Mouse (Mus musculus): ENCODE data around the gene Ptges.

- no peak for TF ChIP-seq CTCF (IDR thresholded peaks at IDR 0.05; ENCODE audit: low read depth, low read length)
- TF ChIP-seq GATA1 (IDR thresholded peaks at IDR 0.05; ENCODE audit: borderline replicate concordance, low read length), result no peak
- TF ChIP-seq POLR2AphosphoS5 (IDR thresholded peaks at IDR 0.05; ENCODE audit: insufficient replicate concordance, low read depth, low read length), result no peak
- no peak for TF ChIP-seq TAL1 (conservative IDR thresholded peaks at IDR 0.05; ENCODE audit: low read depth, low read length)
- no peak for TF ChIP-seq GATA2 (IDR thresholded peaks at IDR 0.05; ENCODE audit: borderline replicate concordance, low read depth, low read length)
Observed at GRCm38 (mm10) chr2:30966826-30967225, 37.2 kb upstream of the Ptges start.
